Comparison of ENCODE assay signal across 27 mouse cellular contexts in genomic region chr14:19699497-19699896, GRCm38 (mm10). TPM values are rescaled to one million over a fixed set of nuclear protein-coding genes. Genes with fewer than 3 reads are reported as not detected.
DNase-seq lines count a peak whose midpoint lies in the region; ATAC-seq and TF ChIP-seq lines count a peak whose summit lies in the region.
"Had no signal": no experiment of that assay in that cellular context is flagged by ENCODE, and none has a peak within 500 bp of the region (broad histone marks: within the 10 kb centered on the region; RNA-seq: fewer than 3 reads in every experiment).

No protein-coding gene starts in this region.

- TF ChIP-seq EP300 in CH12.LX (IDR thresholded peaks at IDR 0.05; ENCODE audit: low read length): peak; percentile 38; the same call in 1 of the 2 replicates

- H3K27ac ChIP-seq in hindbrain, embryonic 12.5 days: no peak overlapping the region
- H3K27ac ChIP-seq in hindbrain, embryonic 16.5 days (ENCODE audit: low read depth, low read length): no peak overlapping the region
- H3K27ac ChIP-seq in midbrain, embryonic 16.5 days (ENCODE audit: low read length): no peak overlapping the region
- no peak overlapping the region for H3K27ac ChIP-seq in midbrain, embryonic 14.5 days (replicated peaks; ENCODE audit: low read depth, low read length)
- H3K27ac ChIP-seq in CH12.LX (ENCODE audit: insufficient read depth, low read depth): no peak overlapping the region
- H3K27ac ChIP-seq: embryonic facial prominence, embryonic 10.5 days; embryonic facial prominence, embryonic 13.5 days; forebrain, embryonic 12.5 days; forebrain, embryonic 15.5 days; heart, adult 2 months; heart, embryonic 10.5 days; heart, embryonic 13.5 days; hindbrain, embryonic 14.5 days had no signal

- H3K27me3 ChIP-seq in hindbrain, embryonic 12.5 days: peaks cover 32% of the 10 kb centered on the region; the same call in 1 of the 2 replicates
- H3K27me3 ChIP-seq in hindbrain, embryonic 16.5 days (replicated peaks; ENCODE audit: control insufficient read depth, insufficient read depth, low read length): no peaks in the 10 kb centered on the region
- H3K27me3 ChIP-seq in midbrain, embryonic 16.5 days (ENCODE audit: control insufficient read depth, insufficient read depth, low read depth, low read length): no peaks in the 10 kb centered on the region
- H3K27me3 ChIP-seq in midbrain, embryonic 14.5 days (ENCODE audit: control insufficient read depth, insufficient read depth, low read length): no peaks in the 10 kb centered on the region; the same call in 1 of the 2 replicates
- H3K27me3 ChIP-seq in CH12.LX (replicated peaks): no peaks in the 10 kb centered on the region
- H3K27me3 ChIP-seq: embryonic facial prominence, embryonic 13.5 days; forebrain, embryonic 15.5 days; heart, embryonic 13.5 days had no signal

- no peaks in the 10 kb centered on the region for H3K9me3 ChIP-seq in hindbrain, embryonic 12.5 days (replicated peaks)
- H3K9me3 ChIP-seq in hindbrain, embryonic 16.5 days (ENCODE audit: control insufficient read depth, low read length): no peaks in the 10 kb centered on the region
- no peaks in the 10 kb centered on the region for H3K9me3 ChIP-seq in midbrain, embryonic 16.5 days (replicated peaks; ENCODE audit: control insufficient read depth, low read length, poor library complexity, severe bottlenecking)
- no peaks in the 10 kb centered on the region for H3K9me3 ChIP-seq in midbrain, embryonic 14.5 days (ENCODE audit: control insufficient read depth, low read length)
- H3K9me3 ChIP-seq in CH12.LX (replicated peaks; ENCODE audit: low read length): peaks cover 2% of the 10 kb centered on the region
- H3K9me3 ChIP-seq: embryonic facial prominence, embryonic 10.5 days; embryonic facial prominence, embryonic 13.5 days; forebrain, embryonic 12.5 days; forebrain, embryonic 15.5 days; heart, embryonic 10.5 days; heart, embryonic 13.5 days had no signal

- H3K4me3 ChIP-seq in hindbrain, embryonic 12.5 days: no peak overlapping the region
- H3K4me3 ChIP-seq in hindbrain, embryonic 16.5 days (ENCODE audit: low read length): no peak overlapping the region
- no peak overlapping the region for H3K4me3 ChIP-seq in midbrain, embryonic 16.5 days (ENCODE audit: low read depth, low read length)
- no peak overlapping the region for H3K4me3 ChIP-seq in midbrain, embryonic 14.5 days (replicated peaks; ENCODE audit: low read depth, low read length)
- H3K4me3 ChIP-seq in CH12.LX (replicated peaks in 1 of 3; ENCODE audit: low read depth in 2 of 3, low read length in 2 of 3, poor library complexity in 1 of 3): no peak overlapping the region
- H3K4me3 ChIP-seq: embryonic facial prominence, embryonic 10.5 days; embryonic facial prominence, embryonic 13.5 days; erythroblast, embryonic 14.5 days; forebrain, embryonic 12.5 days; forebrain, embryonic 15.5 days; heart, adult 2 months; heart, embryonic 10.5 days; heart, embryonic 13.5 days had no signal

- no peak for TF ChIP-seq CTCF in CH12.LX (conservative IDR thresholded peaks at IDR 0.05 in 1 of 2, IDR thresholded peaks at IDR 0.05 in 1 of 2; ENCODE audit: low read depth in 2 of 2, low read length in 2 of 2)

- no peaks in the 10 kb centered on the region for H3K4me1 ChIP-seq in hindbrain, embryonic 12.5 days
- H3K4me1 ChIP-seq in hindbrain, embryonic 16.5 days (ENCODE audit: control insufficient read depth, insufficient read depth, low read depth, low read length): no peaks in the 10 kb centered on the region
- no peaks in the 10 kb centered on the region for H3K4me1 ChIP-seq in midbrain, embryonic 16.5 days (ENCODE audit: control insufficient read depth, insufficient read depth, low read length)
- H3K4me1 ChIP-seq in midbrain, embryonic 14.5 days (ENCODE audit: control insufficient read depth, insufficient read depth, low read length): no peaks in the 10 kb centered on the region
- no peaks in the 10 kb centered on the region for H3K4me1 ChIP-seq in CH12.LX (ENCODE audit: control insufficient read depth in 1 of 2, insufficient read depth in 2 of 2)
- H3K4me1 ChIP-seq: embryonic facial prominence, embryonic 13.5 days; forebrain, embryonic 15.5 days had no signal

- DNase-seq in midbrain, embryonic 14.5 days: no peak
- DNase-seq in CH12.LX (ENCODE audit: extremely low read depth): no peak
- DNase-seq in lung, adult 18-20 months: no peak
- DNase-seq: adrenal gland, adult 2 months; adrenal gland, postnatal 14 days; B cell, adult 2 months; cerebellum, adult 11-12 months; cerebellum, adult 8-10 months; cerebellum, postnatal 10 days; cerebellum, postnatal 36 days; embryo, embryonic 11 days; gastrocnemius, postnatal 25 days; heart, adult 2 months; heart, postnatal 14 days; heart, postnatal 4 days had no signal

- dilution Hi-C loops in CH12.LX (cut with MboI; ENCODE audit: extremely low pct_ligation_motif_present, extremely low pct_unique_long_range_greater_than_20kb, low sequenced_read_pairs): no loop called here

- H3K9ac ChIP-seq in hindbrain, embryonic 12.5 days: no peak overlapping the region
- H3K9ac ChIP-seq in hindbrain, embryonic 16.5 days (ENCODE audit: low read depth, low read length): no peak overlapping the region
- H3K9ac ChIP-seq in midbrain, embryonic 16.5 days (ENCODE audit: low read depth, low read length): no peak overlapping the region
- H3K9ac ChIP-seq in midbrain, embryonic 14.5 days (replicated peaks; ENCODE audit: low read length): no peak overlapping the region
- no peak overlapping the region for H3K9ac ChIP-seq in CH12.LX (ENCODE audit: insufficient read depth, low read depth)
- H3K9ac ChIP-seq: embryonic facial prominence, embryonic 13.5 days; forebrain, embryonic 12.5 days; forebrain, embryonic 15.5 days; heart, embryonic 13.5 days; hindbrain, embryonic 14.5 days had no signal

- no peaks in the 10 kb centered on the region for H3K36me3 ChIP-seq in hindbrain, embryonic 12.5 days
- H3K36me3 ChIP-seq in hindbrain, embryonic 16.5 days (ENCODE audit: control insufficient read depth, insufficient read depth, low read length): no peaks in the 10 kb centered on the region
- no peaks in the 10 kb centered on the region for H3K36me3 ChIP-seq in midbrain, embryonic 16.5 days (ENCODE audit: control insufficient read depth, insufficient read depth, low read length)
- H3K36me3 ChIP-seq in midbrain, embryonic 14.5 days (ENCODE audit: control insufficient read depth, insufficient read depth, low read length): no peaks in the 10 kb centered on the region
- H3K36me3 ChIP-seq in CH12.LX (replicated peaks in 1 of 2; ENCODE audit: control insufficient read depth in 1 of 2, insufficient read depth in 1 of 2, low read length in 1 of 2): no peaks in the 10 kb centered on the region
- H3K36me3 ChIP-seq: embryonic facial prominence, embryonic 10.5 days; embryonic facial prominence, embryonic 13.5 days; forebrain, embryonic 12.5 days; forebrain, embryonic 15.5 days; heart, embryonic 10.5 days; heart, embryonic 13.5 days had no signal

- in situ Hi-C loops in CH12.LX (cut with MboI; ENCODE audit: low pct_ligation_motif_present, low pct_unique_long_range_greater_than_20kb, low sequenced_read_pairs): no loop called here

- TF ChIP-seq RAD21 in CH12.LX (IDR thresholded peaks at IDR 0.05; ENCODE audit: low read depth, low read length): no peak

- H3K79me2 ChIP-seq in CH12.LX (replicated peaks; ENCODE audit: control insufficient read depth, extremely low read depth, insufficient read depth, poor library complexity, severe bottlenecking): no peaks in the 10 kb centered on the region

- no peak overlapping the region for H3K4me2 ChIP-seq in hindbrain, embryonic 12.5 days (replicated peaks)
- no peak overlapping the region for H3K4me2 ChIP-seq in hindbrain, embryonic 16.5 days (ENCODE audit: low read length)
- no peak overlapping the region for H3K4me2 ChIP-seq in midbrain, embryonic 16.5 days (ENCODE audit: low read length)
- H3K4me2 ChIP-seq in midbrain, embryonic 14.5 days (ENCODE audit: low read length): no peak overlapping the region
- no peak overlapping the region for H3K4me2 ChIP-seq in CH12.LX (ENCODE audit: insufficient read depth, low read depth, poor library complexity, severe bottlenecking)
- H3K4me2 ChIP-seq: embryonic facial prominence, embryonic 13.5 days; forebrain, embryonic 12.5 days; forebrain, embryonic 15.5 days; heart, embryonic 13.5 days; hindbrain, embryonic 14.5 days had no signal

- 0 out of 2 replicates have a peak, but pooled peaks have one; percentile 38 for ATAC-seq in hindbrain, embryonic 12.5 days (ENCODE audit: low FRiP score)
- ATAC-seq in hindbrain, embryonic 16.5 days: no peak
- ATAC-seq in midbrain, embryonic 16.5 days: peak; percentile 39; the same call in 1 of the 2 replicates
- no peak for ATAC-seq in midbrain, embryonic 14.5 days (ENCODE audit: low FRiP score, low TSS enrichment)
- ATAC-seq: forebrain, embryonic 15.5 days had no signal

- 34% methylated on average over 4 of the region's 4 CpGs for WGBS in hindbrain, embryonic 12.5 days
- WGBS in hindbrain, embryonic 16.5 days: 21% methylated on average over 4 of the region's 4 CpGs
- 28% methylated on average over 4 of the region's 4 CpGs for WGBS in midbrain, embryonic 16.5 days
- WGBS in midbrain, embryonic 14.5 days: 27% methylated on average over 4 of the region's 4 CpGs

- no peak for TF ChIP-seq POLR2A in CH12.LX (IDR thresholded peaks at IDR 0.05; ENCODE audit: low read depth, low read length)

TF ChIP-seq in CH12.LX, 34 proteins besides CTCF, POLR2A, EP300 and RAD21:
- TF ChIP-seq IRF4 (IDR thresholded peaks at IDR 0.05; ENCODE audit: low read depth, low read length) (peak; percentile 46; the same call in 1 of the 2 replicates), NELFE (IDR thresholded peaks at IDR 0.05; ENCODE audit: low read depth, low read length) (no peak), CHD2 (IDR thresholded peaks at IDR 0.05; ENCODE audit: low read length) (no peak), MAZ (IDR thresholded peaks at IDR 0.05; ENCODE audit: low read depth, low read length) (no peak)

RNA-seq across cellular contexts. Expression of gene Nid2, which starts 51.6 kb away (rescaled TPM):
- 68.8 and 78.8 TPM in 2 replicates for polyA plus RNA-seq in hindbrain, embryonic 12.5 days (2016; fragmentation: Nextera tagmentation; extraction: Ambion mirVana)
- 33.7 and 58.6 TPM in 2 replicates for polyA plus RNA-seq in hindbrain, embryonic 16.5 days (2015; fragmentation: Nextera tagmentation; extraction: Ambion mirVana)
- polyA plus RNA-seq in midbrain, embryonic 16.5 days (2015; fragmentation: Nextera tagmentation; extraction: Ambion mirVana): 28.2 and 31.6 TPM in 2 replicates
- polyA plus RNA-seq in midbrain, embryonic 14.5 days (2014; fragmentation: Nextera tagmentation; extraction: Ambion mirVana): 8.5 and 48.3 TPM in 2 replicates
- 2.1 and 2.2 TPM in 2 replicates for total RNA-seq in CH12.LX (2012; rRNA removed)
- 0.58 and 0.80 TPM in 2 replicates for total RNA-seq in CH12.LX (2014; rRNA removed)
- 1.3 and 1.5 TPM in 2 replicates for polyA plus RNA-seq in CH12.LX (2012; ENCODE audit: insufficient read length, low read depth)
- total RNA-seq: MEL had no signal

Comparison
In these comparisons a context has a peak if more than half of its experiments do, and no peak if none do; other contexts are left out.
1. ATAC-seq: peak in hindbrain, embryonic 12.5 days (single experiment) and midbrain, embryonic 16.5 days (single experiment); none in hindbrain, embryonic 16.5 days (single experiment) and midbrain, embryonic 14.5 days (single experiment).